Mouse (Mus musculus): ENCODE results near the gene Akap11.
"Not testable (repeated sequence)": the region's sequence is repeated elsewhere in the genome, so short reads cannot be mapped to it uniquely, and the experiment has no call there.

Gene Akap11

GRCm38 (mm10) chr14:78536281-78537165 lies at the start of gene Akap11:
Gene Akap11, minus strand, starts transcription at chr14:78536808.
- peak; percentile 89 to 91 for DNase-seq

DNA sequence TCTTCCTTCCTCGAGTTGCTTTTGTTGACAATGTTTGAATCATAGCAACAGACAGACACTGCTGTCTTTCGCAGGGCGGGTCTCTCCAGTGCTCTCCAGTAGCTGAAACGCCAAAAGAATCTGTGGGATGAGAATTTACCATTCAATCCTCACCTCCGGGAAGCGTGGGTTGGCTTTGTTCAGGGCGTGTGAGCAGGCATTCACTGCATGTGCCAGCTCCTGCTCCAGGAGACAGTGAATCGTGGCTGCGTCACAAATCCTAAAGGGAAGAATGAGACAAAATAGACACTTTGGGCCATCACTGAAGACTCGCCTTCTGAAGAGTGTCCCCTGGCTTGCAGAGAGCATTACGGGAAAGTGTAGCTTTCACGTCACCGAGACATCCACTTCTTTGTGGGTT lies 47.6 kb upstream of the Akap11 start:
- no peak for DNase-seq

GRCm38 (mm10) chr14:78583168-78583567 lies 46.6 kb upstream of the Akap11 start:
- DNase-seq, result no peak

DNA sequence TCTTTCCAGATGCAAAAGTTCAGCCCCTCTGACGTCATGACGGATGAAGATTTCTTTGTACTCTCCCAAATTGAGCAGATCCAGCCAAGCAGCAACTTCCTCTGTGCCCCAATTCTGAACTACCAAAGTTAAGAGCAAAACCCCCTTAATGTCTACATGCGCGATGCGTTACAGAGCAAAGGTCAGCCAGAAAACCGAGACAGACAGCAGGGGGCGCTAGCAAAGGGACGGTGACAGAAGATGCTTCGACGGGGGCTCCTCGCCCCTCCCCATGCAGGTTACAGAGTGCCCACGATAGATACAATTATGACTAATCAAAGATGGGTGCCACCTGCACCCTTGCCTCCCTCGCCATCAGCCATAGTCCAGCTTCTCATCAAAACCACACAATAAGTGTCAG lies 39.3 kb upstream of the Akap11 start:
- peak; percentile 4 to 5 for DNase-seq

- no peak for DNase-seq
Observed at GRCm38 (mm10) chr14:78568410-78568809, 31.8 kb upstream of the Akap11 start.

GRCm38 (mm10) chr14:78566431-78566830 lies 29.8 kb upstream of the Akap11 start:
- DNase-seq, result no peak

DNA sequence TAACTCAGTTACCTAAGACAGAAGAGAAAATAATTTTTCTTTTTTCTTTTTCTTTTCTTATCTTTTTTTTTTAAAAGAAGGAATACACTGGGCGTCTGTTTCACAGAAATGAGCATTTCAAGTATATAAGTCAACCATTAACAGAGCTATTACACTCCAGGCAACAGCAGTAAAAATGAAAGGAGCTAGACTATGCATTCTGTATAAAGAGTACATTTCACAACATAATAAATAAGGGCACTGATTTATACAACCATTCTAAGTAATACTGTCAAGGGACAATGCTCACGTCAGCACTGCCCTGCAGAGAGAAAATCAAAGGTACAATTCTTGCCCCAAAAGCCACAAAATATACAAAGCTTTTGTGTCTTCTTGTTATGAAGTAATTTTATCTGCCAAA lies 27.7 kb upstream of the Akap11 start:
- DNase-seq, result no peak

DNA sequence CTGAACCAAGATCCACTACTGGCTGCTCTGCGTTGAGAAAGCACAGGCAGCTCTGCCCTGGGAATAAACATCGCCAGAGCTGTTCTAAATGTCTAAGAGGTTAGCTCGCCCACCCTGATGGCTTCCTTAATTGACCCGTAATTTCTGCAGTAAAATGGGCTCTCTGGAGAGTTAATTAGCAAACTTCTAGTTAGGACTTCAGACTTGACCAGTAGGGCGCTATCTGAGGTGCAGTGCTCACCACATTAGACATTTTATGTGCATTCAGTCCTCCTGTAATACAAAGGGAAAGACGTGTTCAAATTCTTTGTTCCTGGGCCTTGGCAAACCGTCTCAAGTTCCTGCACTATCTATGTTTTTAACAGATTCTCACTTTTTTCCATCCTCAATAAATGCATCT lies 26.6 kb upstream of the Akap11 start:
- DNase-seq, result no peak

DNA sequence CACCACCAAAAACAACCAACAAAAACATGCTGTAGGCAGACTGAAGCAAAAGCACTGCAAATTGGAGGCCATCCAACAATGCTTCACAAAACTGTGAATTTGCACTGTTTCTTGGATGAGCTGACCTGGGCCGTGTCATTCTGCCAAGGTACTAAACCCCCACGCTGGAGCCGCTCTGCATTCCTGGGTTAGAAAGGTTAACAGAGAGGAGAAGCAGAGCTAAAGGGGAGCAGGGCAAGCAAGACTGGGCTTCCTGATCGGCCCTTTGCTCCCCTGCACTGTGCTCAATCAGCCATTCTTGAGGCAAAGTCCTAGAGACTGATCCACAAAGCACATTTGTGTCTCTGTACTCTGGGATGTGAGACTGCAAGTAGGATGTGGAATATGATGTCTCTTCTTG lies 25.5 kb upstream of the Akap11 start:
- no peak for DNase-seq

DNA sequence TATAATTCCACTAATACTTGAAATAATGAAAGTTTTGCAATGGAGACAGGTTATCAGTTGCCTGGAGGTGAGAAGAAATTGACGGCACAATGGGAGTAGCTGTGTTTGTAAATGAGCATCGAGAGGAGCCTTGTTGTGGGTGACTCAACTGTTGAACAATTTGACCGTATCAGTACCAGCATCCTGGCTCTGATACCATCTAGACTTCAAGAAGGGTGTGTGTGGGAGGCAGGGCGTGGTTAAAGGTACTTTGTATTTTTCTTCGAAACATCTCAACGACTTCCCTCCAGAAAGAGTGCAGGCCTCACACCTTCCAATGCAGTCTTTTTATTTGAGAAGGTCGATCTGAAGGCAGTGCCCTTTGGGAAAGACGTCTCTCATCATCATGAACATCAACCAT lies 22.4 kb upstream of the Akap11 start:
- DNase-seq, result no peak

- DNase-seq, result not testable (repeated sequence)
Observed at GRCm38 (mm10) chr14:78554830-78555229, 18.2 kb upstream of the Akap11 start.

GRCm38 (mm10) chr14:78553661-78554060 lies 17.1 kb upstream of the Akap11 start:
- no peak for DNase-seq

DNA sequence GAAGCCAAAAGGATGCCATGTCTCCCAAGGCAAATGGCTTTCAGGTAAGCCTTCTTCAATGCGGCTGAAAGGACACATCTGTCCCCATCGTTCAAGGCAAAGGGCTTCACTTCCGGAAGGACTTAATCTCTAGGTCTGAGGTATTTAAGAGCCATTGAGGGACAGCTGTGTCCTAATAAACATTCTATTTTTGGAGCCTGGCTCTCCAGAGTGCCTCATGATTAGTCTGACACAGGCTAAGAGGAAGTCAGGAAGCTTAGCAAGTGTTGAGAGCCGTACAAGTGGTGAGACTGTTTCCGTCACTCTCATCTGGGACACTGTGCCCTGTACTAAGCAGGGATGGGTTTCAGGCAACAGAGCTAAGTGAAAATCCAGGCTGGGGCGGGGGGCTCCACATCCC lies 12.2 kb upstream of the Akap11 start:
- DNase-seq, result no peak

DNA sequence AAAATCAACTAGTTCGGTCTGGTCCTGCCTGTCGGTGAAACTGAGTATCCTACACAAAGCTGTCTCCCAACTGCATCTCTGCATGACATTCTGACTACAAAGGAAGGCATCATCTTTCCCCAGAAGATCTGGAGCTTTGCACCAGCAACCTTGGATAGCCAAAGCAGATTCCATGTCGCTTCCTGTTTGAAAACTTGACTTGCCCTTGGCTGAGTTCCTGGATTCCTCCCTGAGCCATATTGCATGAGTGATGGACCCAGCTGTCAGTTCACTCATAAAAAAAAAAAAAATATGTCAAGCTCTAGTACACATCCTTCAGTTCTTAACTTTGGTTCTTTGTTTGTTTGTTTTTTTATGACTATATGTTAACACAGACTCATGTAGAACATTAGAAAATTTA lies 4.7 kb upstream of the Akap11 start:
- DNase-seq, result no peak

GRCm38 (mm10) chr14:78539821-78540220 lies 3.2 kb upstream of the Akap11 start:
- no peak for DNase-seq

GRCm38 (mm10) chr14:78538572-78539320 lies 2.1 kb upstream of the Akap11 start:
- no peak for DNase-seq

DNA sequence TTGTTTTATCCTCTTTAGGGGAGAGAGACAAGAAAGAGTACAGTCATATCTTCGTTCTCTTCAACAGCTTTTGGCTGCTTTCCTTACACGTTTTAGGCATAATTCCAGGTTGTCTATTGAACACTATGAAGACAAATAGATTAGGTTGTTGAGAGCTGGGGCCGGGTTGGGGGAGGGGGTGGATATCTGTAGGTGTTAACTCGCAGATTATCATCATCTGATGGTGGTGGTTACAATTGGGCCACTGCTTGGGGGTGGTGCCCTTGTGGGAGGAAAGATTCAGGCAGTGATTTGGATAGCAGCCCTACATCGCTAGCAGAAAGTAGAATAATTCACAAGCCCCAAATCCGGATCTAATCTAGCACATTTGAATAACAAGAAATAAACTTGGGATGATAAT lies 943 bp upstream of the Akap11 start:
- DNase-seq, result peak in 1 of 2 experiments; percentile 5

- DNase-seq, result no peak
Observed at GRCm38 (mm10) chr14:78535366-78535765, 1.2 kb downstream of the Akap11 start.

GRCm38 (mm10) chr14:78534651-78535050 lies 2.0 kb downstream of the Akap11 start:
- DNase-seq, result no peak

DNA sequence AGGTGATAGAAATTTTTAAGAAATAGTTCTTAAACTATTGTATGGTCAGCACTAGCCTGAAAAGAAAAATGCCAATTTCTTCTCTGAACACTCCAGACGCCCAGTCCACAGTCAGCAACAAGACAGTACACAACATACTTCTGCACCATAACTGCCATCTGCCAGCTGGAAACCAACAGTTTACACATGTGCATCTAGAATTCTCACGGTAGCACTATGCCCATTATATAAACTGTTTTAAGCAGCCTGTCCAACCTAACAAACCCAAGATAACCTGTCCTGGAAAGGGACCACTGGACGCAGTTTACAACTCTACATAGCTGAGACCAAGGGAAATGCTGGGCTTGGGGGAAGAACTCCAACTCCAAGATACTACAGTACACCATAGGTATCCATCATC lies 2.9 kb downstream of the Akap11 start:
- DNase-seq, result no peak

GRCm38 (mm10) chr14:78532345-78532744 lies 4.3 kb downstream of the Akap11 start:
- no peak for DNase-seq

GRCm38 (mm10) chr14:78530256-78530655 lies 6.4 kb downstream of the Akap11 start:
- no peak for DNase-seq

DNA sequence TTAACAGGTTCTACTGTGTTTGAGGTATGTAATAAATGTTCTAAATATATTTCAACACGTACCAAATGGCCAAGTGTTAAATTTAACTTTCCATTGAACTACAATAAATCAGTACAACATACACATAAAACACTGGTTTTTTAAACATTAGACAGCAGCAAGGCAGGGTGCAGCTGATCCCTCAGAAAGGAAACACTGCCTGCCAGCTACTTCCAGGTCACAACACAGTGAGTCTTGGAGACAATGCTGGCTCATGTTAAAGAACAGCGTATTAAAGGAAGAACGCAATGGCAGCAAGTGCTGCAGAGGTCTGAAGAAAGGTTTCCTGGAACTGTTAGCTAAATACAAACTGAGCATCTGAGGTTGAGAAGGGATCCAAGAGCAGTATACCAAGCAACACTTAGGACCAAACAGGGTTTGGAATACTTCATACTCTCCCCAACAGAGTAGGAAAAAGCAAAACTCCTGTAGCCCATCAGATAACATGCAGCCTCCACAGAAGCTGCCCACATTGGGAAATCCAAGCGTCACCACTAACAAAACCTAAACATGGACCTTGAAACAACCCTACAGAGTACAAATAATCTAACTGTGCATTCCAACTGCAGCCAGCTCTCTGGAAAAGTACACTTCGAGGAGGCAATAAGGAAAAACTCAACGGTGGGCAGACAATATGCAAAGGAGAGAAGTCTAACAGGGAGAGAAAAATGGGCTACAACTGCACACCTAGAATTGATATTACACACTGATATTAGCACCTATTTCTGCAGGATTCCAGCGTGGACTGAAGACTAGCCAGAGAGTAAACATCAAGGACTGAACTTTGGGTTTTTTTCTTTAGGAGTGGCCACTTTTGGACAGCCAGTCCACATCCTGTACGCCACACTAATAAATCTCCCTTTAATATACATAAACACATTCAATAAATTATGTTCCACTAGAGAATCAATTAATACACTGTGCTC lies 7.9 kb downstream of the Akap11 start:
- no peak for DNase-seq
